Mouse (Mus musculus) T-helper 2 cell (primary cell): ENCODE measurements at regions not wholly inside any gene's neighbourhood (a gene's known extent, or its start where the extent isn't known, plus 50 kb on each side); places are given as distances from the start of the nearest gene placed in this dataset.

Source experiments
- in situ Hi-C: fragments of 300-600 bp; cut with MboI, MseI; formaldehyde crosslinking; loops from one replicate; pipeline ENCODE4 v1.15.1; 2025; ENCODE audit warnings: high pct_unique_total_duplicates

DNA sequence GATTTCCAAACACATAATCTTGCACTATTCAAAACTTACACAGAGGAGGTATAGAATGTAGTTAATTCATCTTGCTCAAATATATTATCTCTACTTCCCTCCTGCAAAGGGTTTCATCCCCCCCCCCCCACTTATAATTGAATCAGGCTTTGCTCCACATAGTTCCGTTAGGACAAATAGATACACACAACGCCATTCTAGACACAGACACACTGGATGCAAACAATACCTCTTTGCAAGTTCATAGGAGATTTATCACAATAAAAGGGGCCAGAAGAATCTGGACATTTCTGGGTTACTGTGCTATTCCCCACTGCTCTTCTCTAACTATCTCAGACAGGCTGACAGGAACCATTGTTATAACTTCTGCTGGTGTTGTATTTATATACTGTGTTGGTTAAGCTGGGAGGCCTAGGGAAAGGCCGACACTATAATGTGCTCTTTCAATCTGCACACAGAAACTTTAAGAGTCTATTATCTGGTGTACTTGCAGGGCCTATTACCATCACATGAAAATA is 410.6 kb upstream of the Tenm3 start:
- in situ Hi-C loops = no loop called here

DNA sequence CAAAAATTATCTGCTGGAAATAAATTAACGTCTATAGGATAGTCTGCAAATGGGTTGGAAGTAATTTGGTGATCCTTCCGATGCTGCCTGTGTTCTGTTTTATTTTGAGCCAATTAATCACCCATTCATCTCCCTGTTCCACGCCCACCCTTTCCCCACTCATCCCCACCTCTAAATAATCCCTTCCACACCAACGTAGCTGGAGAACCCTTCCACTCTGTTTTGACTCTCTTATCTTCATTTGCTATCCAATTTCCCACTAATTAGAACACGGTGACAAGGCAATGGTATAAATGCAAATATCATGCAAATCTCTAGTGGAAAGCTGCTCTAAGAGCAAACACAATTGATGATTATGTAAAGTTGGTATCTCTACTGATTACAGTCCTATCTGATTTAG is 399.3 kb upstream of the Tenm3 start:
- in situ Hi-C loops = no loop called here

DNA sequence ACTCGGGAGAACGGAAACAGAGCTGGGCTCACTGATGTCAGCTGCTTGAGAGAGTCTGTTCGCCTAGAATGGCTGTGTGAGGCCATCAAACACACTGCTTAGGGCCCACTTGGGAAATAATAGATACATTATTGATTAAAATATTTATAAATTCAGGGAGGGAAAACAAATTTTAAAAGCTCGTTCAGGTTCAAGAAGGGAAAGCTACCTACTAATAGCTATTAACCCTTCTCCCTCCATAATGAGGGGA is 393.0 kb upstream of the Tenm3 start:
- in situ Hi-C loops = no loop called here

DNA sequence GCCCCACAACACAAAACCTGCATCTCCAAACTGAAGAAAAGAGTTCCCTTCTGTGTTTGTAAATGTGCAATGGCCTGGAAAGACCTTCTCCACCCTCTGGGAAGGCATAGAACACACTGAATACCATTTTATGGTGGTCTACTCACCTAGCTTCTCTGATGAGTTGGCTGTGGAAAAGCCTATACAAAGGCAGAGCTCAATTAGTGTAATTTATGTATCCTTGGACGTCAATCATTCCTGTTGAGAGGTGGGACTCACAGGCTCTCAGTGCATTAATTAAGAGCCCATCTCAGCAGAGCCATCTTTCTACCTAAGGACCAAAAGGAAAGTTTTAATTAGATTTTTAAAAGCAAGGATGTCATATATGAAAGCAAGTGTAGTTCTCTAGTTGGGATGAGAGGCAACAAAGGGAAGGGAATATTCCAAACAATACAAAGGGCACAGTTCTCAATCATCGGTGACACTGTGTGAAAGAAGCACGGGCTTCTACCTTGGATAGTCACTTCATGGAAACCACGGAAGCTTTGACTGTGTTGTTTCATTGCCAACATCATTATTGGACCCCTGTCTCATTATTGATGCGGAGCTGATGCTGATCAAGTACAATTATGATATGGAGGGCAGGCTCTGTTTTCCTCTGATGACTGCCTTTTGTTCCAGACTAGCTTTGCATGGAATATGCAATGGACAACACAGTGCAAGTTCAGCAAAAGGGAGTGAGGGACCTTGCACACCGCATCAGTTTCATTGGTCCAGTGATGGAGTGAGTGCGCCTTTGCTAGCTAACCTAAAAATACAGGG is 392.5 kb upstream of the Tenm3 start:
- in situ Hi-C loops = no loop called here

DNA sequence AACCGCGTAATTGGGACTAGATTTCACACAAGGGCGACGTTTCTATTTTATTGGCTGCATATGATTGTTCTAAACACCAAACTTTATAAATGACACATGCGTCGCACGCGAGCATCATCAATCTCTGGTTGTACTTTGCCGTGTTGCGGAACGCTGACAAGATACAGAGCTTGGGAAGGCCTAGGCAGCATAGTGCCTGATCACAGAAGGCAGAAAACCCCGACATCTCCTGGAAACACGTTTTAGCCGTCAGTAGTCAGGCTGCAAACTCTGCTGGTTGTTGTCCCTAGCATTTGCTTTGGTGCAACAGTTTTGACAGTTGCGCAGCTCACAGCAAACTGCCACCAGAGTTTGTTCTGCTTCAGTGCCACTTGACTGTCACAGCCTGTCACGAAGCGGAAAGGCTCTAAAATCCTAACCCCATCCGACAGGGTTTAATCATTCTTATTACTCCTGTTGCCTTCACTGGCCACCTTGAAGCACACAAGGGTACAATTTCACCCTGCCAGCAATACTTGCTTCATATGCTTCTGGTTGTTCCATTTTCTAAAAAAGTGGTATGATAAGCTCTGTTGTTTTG is 380.2 kb upstream of the Tenm3 start:
- in situ Hi-C loops = no loop called here

DNA sequence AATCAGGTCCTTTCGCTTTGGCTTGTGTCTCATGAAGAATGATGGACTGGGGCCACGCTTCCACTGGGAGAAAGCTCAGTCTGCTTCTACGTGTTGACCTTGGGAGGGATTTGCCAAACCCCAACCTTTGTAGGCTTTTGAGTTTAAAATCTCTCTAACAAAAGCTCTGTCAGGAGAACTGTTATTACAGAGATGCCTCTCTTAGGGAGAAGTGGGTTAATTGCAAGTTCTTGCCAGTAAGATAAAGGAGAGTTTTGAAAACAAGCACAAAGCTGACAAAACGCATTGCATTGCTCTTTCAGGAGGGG is 351.5 kb upstream of the Tenm3 start:
- in situ Hi-C loops = no loop called here

DNA sequence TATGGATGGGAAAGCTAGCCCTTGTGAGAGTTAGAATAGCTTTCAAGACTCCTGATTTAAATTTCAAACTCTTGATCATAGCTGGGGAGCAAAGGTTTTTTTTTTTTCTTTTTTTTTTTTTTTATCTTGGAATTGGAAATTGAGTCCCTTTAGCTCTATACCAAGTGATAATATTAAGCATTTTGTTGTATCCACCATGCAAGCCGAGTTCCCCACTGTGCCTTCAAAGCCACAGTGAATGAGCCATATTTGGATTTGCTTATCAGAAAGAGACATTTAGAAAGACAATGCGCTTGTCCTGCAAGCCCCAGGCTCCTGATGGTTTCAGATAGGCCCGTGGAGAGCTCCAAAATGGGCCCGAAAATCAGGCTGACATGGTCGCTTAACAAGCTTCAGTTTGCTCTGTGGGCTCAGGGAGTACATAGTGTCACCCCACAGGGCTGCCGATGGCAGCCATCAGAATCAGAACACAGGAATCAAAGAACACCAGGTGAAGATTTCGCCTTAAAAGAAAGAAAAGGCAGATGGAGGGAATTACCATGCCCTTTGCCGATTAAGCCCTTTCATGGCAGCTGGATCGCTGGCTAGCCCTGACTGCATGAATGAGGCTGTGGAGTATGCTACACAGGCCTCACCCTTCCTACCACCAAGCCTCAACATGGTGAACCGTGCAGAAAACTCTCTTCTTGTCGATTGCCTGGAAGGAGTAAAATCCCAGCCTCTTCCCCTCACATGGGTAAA is 351.0 kb upstream of the Tenm3 start:
- in situ Hi-C loops = no loop called here

DNA sequence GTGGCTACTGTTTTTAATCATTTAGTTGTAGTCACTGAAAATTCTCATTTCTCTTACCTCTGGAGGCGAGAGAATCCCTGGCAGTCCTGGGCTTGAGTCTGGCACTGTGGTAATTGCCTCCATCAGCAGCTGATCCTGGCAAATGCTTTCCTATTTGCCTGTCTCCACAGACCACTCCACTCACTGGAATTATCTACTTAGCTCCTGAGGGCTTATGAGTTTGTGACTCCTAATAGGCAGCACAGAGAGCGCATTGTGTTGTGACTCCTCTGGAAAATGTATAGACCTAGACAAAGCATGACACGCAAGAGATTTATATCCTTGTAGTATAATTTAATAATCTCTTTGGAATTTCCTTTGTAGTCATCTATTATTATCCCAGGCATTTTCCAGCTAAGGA is 343.1 kb upstream of the Tenm3 start:
- in situ Hi-C loops = no loop called here

DNA sequence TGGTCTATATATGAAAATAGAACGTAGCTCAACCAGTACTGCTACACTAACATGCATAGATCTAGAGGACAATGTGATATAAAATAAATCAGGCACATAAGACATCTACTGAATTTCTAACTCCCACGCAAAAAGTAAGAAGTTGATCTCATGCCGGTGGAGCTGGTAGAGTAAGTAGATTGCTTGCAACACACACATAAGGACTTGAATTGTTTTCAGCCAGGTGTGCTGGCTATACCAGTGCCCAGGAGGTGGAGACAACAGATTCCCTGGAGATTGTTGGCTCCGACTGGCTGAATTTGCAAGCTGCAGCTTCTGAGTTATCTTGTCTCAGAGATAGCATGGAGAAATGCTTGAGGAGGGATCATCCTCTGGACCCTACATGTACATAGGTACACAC is 331.6 kb upstream of the Tenm3 start:
- in situ Hi-C loops = no loop called here

DNA sequence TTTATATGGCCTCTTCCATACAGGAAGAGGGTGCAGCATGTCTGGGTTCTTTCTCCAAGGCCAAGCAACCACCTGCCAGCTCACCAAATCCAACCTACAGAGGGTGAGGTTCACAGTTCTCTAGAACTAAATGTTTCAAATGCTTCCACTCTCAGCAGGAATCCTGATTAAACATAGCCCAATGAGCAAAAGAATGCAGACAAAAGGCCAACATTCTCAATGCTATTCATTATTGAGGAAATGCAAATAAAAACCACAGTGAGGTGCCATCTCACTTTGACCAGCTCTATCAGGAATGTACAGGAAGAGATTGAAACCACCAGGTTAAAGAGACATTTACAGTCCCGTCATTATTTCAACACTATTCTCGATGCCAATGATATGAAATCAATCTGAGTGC is 331.2 kb upstream of the Tenm3 start:
- in situ Hi-C loops = no loop called here

DNA sequence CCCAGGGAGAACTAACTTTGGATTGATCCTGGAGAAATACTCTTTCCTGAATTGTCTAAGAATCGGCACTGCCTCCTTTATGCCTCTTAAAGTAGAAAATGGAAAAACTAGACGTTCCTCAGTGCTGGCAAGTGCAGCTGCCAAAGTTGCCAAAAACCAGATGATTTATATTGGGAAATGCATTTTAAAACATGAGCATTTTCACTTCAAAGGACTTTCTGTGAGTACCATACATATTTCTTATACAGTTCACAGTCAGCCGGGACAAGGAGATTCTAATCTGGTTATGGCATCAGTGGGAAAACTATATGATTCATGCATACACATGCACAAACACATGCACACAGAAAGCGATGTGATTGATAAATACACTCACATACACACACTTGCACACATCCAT is 315.6 kb upstream of the Tenm3 start:
- in situ Hi-C loops = no loop called here

DNA sequence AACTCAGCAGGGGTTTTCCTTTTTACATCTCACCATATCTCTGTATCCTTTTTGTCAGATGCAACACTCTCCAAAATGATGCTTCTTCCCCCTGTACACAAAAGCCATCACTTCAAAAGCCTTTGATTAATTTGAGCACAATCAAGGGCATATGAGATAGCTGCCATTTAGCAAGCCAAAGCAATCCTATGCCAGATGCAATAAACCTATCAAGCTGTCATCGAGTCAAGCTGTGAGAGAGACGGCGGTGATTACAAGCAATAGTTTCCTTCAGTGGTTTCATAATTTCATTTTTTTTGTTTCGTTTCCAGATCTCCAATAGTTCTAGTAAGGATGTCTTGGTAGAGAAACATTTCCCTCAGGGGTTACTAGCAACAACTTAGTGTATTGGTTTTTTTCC is 314.4 kb upstream of the Tenm3 start:
- in situ Hi-C loops = no loop called here

DNA sequence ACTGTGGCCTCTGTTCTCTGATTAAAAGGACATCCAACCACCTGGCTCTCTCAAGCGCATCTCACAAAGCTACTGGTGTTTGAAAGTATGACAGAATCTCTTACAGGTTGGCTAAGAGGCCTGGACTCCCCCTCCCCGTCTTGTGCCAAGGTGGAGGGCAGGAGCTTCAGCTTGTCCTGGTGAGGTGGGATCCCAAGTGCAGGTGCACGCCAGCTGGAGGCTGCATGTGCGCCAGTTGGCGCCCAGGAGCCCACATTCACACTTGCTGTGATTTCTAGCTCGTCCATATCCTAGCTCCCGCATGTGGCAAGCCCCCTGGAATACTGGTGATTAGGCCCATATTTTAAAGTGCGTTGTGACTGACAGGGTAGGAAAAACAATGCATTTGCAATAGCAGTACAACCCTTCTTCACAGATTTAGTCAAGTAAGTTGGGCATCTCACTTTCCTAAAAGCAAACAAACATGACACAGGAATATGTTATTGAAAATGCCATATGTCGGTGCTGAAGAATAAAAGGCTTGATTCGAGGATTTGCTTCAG is 292.8 kb upstream of the Tenm3 start:
- in situ Hi-C loops = no loop called here

DNA sequence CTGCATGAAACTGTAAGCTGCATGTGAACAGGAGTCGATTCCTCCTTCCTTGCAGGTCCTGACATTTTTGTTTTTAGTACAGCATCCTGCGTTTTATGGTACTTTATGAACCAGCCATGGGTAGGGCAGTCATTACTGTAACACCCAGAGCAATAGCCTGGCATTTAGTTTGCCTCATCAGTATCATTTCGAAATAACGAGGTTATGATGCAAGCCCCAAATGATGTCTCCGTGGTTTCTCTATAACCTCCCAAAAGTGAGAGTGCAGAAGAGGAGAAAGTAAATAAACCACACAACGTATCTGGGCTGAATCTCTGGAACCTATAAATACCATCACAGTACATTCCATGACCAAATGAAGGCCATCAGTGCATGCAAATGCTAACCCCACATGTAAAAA is 265.3 kb upstream of the Tenm3 start:
- in situ Hi-C loops = no loop called here

DNA sequence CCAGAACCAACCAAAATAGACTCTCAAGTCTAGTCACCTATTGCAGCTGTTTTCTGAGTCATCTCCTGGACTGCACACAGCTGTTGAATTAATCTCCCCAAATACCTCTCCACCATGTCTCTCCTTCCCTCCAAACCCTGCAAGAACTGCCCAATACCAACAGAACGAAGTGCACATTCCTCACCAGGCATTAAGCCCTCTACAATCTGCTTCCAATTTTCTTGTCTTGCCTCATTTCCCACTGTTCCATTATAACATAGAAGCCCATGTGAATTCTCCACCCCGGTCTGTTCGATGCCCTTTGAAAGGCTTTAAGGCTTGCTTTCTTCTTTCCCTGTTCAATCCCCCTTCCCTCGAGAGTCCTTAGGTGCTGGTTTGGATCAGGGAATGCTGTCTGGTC is 264.9 kb upstream of the Tenm3 start:
- in situ Hi-C loops = no loop called here

DNA sequence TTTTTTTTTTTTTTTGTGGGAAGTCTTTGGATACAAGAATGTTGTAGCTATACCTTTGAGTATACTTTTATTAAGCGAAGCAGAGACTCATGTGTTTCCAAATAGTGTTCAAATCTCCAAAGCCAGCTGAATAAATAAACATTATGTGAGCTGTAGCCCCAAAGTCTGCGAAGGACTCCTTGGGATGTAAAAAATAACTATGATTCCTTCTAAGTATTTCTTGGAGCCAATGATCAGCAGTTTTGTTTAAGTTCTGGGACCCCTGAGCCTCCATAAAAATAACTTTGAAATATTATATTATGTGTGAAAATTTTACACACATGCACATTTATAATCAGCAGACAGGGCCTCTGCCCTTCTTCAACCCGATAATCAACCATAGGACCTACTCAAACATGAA is 262.8 kb upstream of the Tenm3 start:
- in situ Hi-C loops = no loop called here

DNA sequence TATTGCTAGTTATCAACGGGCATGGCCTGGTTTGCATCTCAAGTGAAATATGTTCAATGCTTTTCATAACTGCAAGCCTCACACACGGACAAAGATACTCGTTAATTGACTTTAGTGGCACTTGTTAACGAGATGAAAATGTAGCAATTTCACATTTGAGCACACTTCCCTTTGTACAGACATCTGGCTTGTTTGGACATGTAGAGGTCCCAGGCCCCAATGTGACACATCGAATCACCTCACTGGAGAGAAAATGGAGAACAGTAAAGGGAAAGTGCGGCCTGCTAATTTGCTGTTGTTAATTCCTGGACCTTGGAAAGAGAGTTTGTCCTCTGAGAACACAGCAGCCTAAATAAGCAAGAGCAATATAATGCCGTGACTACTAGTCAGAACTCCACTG is 257.4 kb upstream of the Tenm3 start:
- in situ Hi-C loops = no loop called here

DNA sequence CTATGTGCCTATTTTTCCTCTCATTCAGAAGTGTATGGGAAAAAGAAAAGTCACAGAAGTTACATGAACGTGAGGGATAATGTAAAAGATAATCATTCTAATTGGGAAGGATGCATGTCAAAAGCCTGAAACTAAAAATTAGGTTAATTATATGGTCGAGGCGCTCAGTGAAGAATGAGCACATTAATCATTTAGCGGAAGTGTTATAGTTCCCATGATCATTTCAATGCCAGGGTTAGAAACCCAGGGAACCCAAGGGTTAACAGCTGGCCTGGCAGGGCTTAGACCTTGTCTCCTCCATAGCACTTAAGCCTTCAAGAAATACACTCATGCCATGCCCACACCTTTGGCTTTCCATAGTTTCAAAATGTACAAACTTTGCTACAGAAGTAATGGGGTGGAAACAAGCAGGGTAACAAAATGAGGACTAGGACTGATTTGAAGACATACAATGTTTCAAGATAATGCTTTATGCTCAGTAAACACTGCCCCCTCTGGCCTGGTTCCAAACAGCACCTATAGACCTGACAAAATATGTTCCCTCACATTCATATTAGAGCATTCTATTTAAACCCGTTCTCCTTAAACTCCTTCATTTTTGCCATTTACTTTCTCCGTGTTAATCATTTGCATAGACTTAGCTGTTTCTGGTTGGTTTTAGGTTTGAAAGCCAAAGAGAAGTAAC is 240.6 kb upstream of the Tenm3 start:
- in situ Hi-C loops = no loop called here

DNA sequence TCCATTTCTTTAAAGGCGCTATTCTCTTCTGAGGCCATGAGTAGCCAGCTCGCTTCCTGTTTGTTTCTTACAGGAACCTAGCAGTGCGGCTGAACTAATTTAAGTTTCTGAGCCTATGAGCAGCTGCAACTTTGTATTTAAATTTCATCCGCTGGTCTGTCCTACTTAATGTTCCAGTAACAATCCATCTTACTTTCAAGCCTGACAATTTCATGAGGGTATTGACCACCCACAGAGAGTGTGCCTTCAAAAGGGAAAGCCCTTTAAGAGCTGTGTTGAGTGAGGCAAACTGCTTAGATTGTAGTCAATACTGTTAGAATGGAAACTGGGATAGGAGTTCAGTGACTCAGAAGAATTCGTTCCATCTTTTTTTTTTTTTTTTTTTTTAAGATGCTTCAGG is 225.7 kb upstream of the Tenm3 start:
- in situ Hi-C loops = no loop called here

DNA sequence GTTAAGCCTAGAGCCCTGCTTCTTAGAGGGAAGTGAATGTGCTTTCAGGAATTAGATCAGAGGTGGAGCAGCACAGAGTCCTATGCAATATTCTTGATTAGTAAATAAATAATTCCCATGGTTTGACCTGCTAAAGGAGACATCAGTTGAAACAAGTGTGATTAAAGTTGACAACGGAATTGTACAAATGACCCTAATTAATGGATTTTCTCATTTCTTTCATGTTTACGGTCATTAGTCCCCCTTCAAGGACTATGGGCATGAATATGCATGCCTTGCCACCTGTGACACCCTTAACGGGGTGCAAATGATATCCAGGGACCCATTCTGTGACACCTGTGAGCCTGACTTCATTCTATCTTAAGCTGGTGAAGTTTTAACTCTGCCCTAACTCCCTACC is 219.5 kb upstream of the Tenm3 start:
- in situ Hi-C loops = no loop called here

DNA sequence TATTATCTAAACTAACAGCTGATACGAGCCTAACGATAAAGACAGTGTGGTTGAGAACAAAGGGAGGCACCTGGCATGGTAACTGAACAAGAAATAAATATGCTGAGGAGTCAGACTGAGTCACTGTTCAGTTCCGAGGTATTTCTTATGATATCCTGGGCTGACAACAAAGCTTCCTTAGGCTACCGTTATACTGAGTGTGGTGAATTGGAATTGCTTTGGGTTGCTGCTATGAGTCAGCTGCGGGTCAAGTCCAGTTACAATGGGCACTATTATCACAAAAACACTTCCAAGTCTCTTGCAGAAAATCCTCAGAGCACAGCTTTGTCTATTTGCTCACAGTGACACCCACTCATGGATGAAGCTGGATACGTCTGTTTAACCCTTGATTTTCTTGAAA is 199.5 kb upstream of the Tenm3 start:
- in situ Hi-C loops = no loop called here

DNA sequence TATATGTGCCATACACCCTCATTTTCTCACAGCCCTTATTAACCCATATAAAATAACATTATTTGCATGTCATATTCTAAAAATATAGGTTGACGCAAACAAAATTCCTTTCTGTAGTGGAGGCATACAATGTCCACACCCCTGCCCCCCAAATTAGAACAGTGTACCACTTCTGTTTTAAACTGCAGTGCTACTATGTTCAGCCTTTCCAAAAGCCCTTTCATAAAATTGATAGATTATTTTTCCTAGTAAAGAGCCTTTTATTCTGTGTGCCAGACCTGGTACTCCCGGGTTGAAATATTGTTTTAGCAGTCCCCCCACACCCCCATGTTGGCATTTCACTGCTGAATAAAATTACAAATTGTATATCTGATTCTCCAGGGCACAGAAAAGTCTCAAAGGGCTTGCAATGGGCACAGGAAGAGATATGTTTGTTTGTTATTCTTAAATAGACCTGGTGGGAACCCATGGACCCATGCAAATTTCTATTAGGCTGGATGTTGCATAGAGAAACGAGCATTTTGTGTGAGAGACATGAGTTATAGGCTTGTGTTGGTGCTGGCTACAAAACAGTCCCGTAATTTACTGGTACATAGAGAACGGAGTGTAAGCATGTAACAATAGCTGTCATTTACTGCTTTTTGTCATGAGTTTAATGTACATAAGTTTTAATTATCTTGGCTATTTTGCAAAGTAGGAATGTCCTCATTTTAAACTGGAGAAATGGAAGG is 192.4 kb upstream of the Tenm3 start:
- in situ Hi-C loops = no loop called here
